Comparison of ENCODE assay signal across 7 mouse cellular contexts in the genomic region with DNA sequence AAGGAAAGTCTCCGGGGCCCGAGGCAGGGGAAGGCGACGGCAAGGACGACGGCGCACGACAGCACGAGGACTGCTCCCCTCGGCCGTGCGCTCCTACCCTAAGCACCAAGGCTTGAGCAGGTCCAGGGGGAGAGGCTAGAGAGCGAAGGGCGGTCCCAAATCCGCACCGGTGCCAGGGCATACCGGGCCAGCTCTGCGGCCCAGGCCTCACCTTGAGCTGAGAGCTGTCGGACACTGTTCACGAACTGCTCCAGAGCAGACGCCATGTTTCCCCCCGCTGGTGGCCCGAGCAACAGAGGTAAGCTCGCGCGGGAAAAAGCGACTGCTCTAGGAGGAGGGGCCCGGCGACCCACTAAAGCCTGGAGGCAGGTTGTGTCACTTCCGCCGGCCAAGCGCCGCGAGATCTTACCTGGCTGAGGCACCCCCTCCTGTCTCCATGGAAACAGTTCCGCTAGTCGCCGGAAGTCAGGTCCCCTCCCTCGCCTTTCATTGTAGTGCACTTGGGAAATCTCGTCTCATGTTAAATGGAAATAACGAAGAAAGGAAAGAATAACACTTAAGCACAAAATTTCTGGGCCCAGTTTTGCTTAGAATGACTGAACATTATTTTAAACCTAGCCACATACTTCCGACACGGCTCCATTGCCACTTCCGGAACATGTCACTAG. TPM values are rescaled to one million over a fixed set of nuclear protein-coding genes. Genes with fewer than 3 reads are reported as not detected.
DNase-seq lines count a peak whose midpoint lies in the region; ATAC-seq lines count a peak whose summit lies in the region.

Gene Cops3 (minus strand): TSS at position 380 of the 668 bp plus-strand sequence.

- intact Hi-C loops in left cerebral cortex, postnatal 36 days (cut with DNase I) = no loop called here

- WGBS in intestine, embryonic 16.5 days = under 1% methylated on average over 43 of the region's 43 CpGs
- WGBS in midbrain, embryonic 11.5 days = 1% methylated on average over 43 of the region's 43 CpGs

- H3K9me3 ChIP-seq in intestine, embryonic 16.5 days (ENCODE audit: control insufficient read depth, low read length) = no peaks in the 10 kb centered on the region
- no peaks in the 10 kb centered on the region for H3K9me3 ChIP-seq in midbrain, embryonic 11.5 days (ENCODE audit: control insufficient read depth, low read length)

- H3K27me3 ChIP-seq in intestine, embryonic 16.5 days (replicated peaks; ENCODE audit: control insufficient read depth, insufficient read depth, low read length) = no peaks in the 10 kb centered on the region
- no peaks in the 10 kb centered on the region for H3K27me3 ChIP-seq in midbrain, embryonic 11.5 days (ENCODE audit: control insufficient read depth, insufficient read depth, low read length)

- H3K4me3 ChIP-seq in intestine, embryonic 16.5 days (ENCODE audit: low read length) = peak within 1 kb of the TSS; percentile 91
- H3K4me3 ChIP-seq in midbrain, embryonic 11.5 days (ENCODE audit: low read depth, low read length) = peak within 1 kb of the TSS; percentile 91

- peak; percentile 98 for ATAC-seq in intestine, embryonic 16.5 days
- ATAC-seq in midbrain, embryonic 11.5 days (ENCODE audit: low FRiP score) = peak; percentile 97

- H3K4me2 ChIP-seq in intestine, embryonic 16.5 days (ENCODE audit: low read depth, low read length) = peak within 1 kb of the TSS; percentile 67
- peak within 1 kb of the TSS; percentile 58 for H3K4me2 ChIP-seq in midbrain, embryonic 11.5 days

- peak within 1 kb of the TSS; percentile 97 for H3K9ac ChIP-seq in intestine, embryonic 16.5 days (ENCODE audit: low read depth, low read length)
- peak within 1 kb of the TSS; percentile 94 for H3K9ac ChIP-seq in midbrain, embryonic 11.5 days (ENCODE audit: low read length)

- H3K36me3 ChIP-seq in intestine, embryonic 16.5 days (ENCODE audit: control insufficient read depth, insufficient read depth, low read length) = 0 out of 2 replicates have a peak, but pooled peaks cover 2% of the 10 kb centered on the region
- H3K36me3 ChIP-seq in midbrain, embryonic 11.5 days (ENCODE audit: control insufficient read depth, insufficient read depth, low read length) = peaks cover 2% of the 10 kb centered on the region; the same call in 1 of the 2 replicates

- H3K4me1 ChIP-seq in intestine, embryonic 16.5 days (ENCODE audit: control insufficient read depth, insufficient read depth, low read length) = peaks cover 13% of the 10 kb centered on the region
- peaks cover 15% of the 10 kb centered on the region for H3K4me1 ChIP-seq in midbrain, embryonic 11.5 days (ENCODE audit: control insufficient read depth, insufficient read depth, low read length)

- H3K27ac ChIP-seq in intestine, embryonic 16.5 days (ENCODE audit: low read length) = peak within 1 kb of the TSS; percentile 98
- H3K27ac ChIP-seq in midbrain, embryonic 11.5 days (ENCODE audit: low read depth, low read length) = peak within 1 kb of the TSS; percentile 88

- DNase-seq in adrenal gland, adult 8-10 months = peak; percentile 95
- DNase-seq in embryo, embryonic 9.5 days (ENCODE audit: extremely low spot score) = peak; percentile 94
- DNase-seq in gastrocnemius, postnatal 4 days (ENCODE audit: low spot score in 2 of 2) = peak; percentile 85 to 96
- DNase-seq in left cerebral cortex, postnatal 36 days (ENCODE audit: low spot score in 2 of 2) = peak; percentile 92 to 93
- DNase-seq in midbrain, embryonic 11.5 days (ENCODE audit: low spot score, missing footprints) = peak; percentile 99
- DNase-seq in skeletal muscle tissue, adult 2 months (ENCODE audit: low read depth, low spot score) = peak; percentile 96

RNA-seq across cellular contexts. Expression of gene Cops3, which starts in this region (rescaled TPM):
- total RNA-seq in adrenal gland, adult 8-10 months (2022) = 100 to 1,000 TPM in 2 of 4 experiments, 10 to 100 TPM in 2; 96.1 to 110 (median 102) TPM
- 10 to 100 TPM; 84.8 to 86.3 TPM for total RNA-seq in gastrocnemius, postnatal 4 days (2021)
- polyA plus RNA-seq in intestine, embryonic 16.5 days (2015; fragmentation: Nextera tagmentation; extraction: Ambion mirVana) = 165 and 184 TPM in 2 replicates
- total RNA-seq in left cerebral cortex, postnatal 36 days (2021) = 10 to 100 TPM; 64.3 to 70.6 TPM
- 252 and 256 TPM in 2 replicates for polyA plus RNA-seq in midbrain, embryonic 11.5 days (2014; fragmentation: Nextera tagmentation; extraction: Ambion mirVana)

Comparison
In these comparisons a context has a peak if more than half of its experiments do, and no peak if none do; other contexts are left out.
1. Peak in every context shown above with its lines: DNase-seq, ATAC-seq, H3K4me3 ChIP-seq and H3K27ac ChIP-seq.